Mouse (Mus musculus) adrenal gland, postnatal 10 days (tissue): ENCODE data around the gene Hccs. TPM values are rescaled to one million over a fixed set of nuclear protein-coding genes. Genes with fewer than 3 reads are reported as not detected.
"Not testable (repeated sequence)": the region's sequence is repeated elsewhere in the genome, so short reads cannot be mapped to it uniquely, and the experiment has no call there.

Source experiments
- DNase-seq: peaks from one replicate; pipeline ENCODE4 v3.0.0; 2021; ENCODE audit warnings: mixed read lengths
- long read RNA-seq, 2 experiments: library from polyadenylated mRNA; stranded (forward); transcript quantifications; one replicate each; pipeline ENCODE4 v2.0.0; 2021
- total RNA-seq, 2 experiments: library from RNA; stranded (reverse); gene quantifications; 2 replicates each; pipeline ENCODE4 v1.2.3; 2021

The Hccs gene
- 10 to 100 TPM; 41.1 to 43.2 TPM for total RNA-seq
- long read RNA-seq, experiment 1, transcript Hccs-201 (7 exons, 2,320 nt) = minor isoform, 15 of 58 reads
- long read RNA-seq, experiment 1, transcript Hccs-202 (7 exons, 2,473 nt) = major isoform, 32 of 58 reads
- long read RNA-seq, experiment 1, partial matches to known transcripts = 4 of 58 reads
- long read RNA-seq, experiment 1, other reads (novel, unspliced or antisense) = 7 of 58 reads
- long read RNA-seq, experiment 2, transcript Hccs-202 (7 exons, 2,473 nt) = major isoform, 42 of 80 reads
- long read RNA-seq, experiment 2, transcript Hccs-201 (7 exons, 2,320 nt) = minor isoform, 31 of 80 reads
- long read RNA-seq, experiment 2, partial matches to known transcripts = 1 of 80 reads
- long read RNA-seq, experiment 2, other reads (novel, unspliced or antisense) = 6 of 80 reads

DNA sequence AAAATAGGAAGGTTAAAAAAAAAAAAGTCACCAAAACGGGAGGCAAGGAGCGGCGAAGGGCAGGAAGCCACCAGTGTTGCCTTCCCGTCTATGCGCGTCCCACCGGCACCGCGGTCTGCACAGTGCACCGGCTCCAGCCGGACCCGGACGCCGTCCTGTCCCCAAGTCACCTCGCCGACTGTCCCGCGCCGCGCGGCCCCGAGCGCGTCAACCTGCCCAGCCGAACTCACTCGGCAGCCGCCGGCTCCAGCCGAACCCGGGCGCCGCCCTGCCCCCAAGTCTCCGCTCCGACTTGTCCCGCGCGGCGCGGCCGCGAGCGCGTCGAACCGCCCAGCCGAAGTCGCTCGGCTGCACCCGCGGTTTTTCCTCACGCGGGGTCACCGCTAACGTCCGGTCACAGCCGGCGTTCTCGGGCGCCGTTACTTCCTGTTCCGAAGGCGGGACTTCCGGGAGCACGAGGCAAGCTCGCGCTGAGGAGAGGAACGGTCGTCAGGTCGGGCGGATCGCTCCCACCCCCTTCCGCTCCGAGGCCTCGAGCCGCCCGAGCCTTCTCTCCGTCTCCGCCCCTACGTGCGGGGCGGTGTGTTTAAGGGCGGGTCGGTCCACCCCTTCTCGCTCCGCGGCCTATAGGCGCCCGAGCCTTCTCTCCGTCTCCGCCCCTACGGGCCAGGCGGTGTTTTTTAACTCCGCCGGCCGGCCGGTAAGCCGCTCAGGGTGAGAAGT is at the start of gene Hccs:
Hccs (minus strand) TSS at position 428 of the 723 bp plus-strand sequence.
- peak; percentile 90 for DNase-seq

DNA sequence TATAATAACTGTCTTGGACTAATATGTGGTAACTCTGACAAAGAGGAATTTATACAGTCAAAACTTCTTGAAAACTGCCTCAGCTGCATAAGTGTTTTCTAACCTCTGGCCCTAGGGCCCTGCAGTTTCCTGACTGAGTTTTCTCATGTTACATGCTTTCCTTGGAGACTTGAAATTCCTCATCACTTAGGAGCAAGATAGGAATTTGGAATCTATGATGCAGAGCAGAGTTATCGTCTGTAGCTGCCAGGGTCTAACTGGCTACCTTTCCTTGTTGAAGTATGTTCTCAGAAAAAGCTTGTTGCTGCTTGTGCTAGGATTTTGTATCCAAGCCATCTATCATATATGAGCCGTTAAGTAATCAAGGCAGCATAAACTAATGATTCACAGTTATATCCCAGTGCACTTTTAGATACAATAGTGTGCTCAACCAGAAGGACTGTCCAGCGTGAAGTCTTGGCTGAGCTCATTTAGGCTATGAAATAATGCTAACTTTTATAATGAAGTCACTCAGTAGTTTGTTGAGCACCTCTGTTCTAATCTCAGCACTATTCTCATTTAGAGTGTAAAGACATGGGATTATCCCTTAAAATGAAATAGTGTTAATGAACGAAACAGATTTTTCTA is 37.1 kb upstream of the Hccs start:
- DNase-seq = no peak

DNA sequence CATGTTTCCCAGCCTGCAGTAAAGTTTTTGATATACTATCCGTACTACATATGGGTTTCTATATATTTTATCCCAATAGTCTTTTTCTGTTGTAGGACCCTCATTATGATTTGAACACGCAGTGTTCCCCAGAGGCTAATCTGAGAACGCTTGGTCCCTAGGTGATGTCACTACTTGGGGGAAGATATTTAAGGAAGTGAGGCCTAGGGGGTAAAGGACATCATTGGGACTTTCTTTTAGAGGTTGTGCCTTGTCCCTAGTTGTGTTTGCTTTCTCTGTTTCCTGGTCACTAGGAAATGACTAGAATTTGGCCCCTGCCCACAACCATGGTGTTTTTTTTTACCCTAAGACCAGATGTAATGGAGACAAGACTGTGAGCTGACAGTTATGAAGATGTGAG is 18.0 kb upstream of the Hccs start:
- DNase-seq = no peak

DNA sequence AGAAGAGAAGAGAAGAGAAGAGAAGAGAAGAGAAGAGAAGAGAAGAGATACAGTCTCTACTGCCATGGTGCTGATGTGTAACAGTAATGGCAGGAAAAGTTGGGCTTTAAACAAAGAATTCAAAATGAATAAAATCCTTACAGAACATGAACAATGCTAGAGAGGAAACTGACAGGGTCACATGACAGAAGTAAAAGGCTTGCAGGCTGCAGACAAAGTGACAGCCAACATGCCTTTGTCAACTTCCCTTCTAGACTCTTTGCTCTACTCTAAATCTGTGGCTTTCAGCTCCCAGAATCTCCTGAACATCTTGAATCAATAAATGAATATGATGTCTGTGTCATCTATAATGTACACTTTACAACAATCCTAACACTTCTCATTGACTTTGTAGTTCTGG is 17.4 kb upstream of the Hccs start:
- DNase-seq = no peak

DNA sequence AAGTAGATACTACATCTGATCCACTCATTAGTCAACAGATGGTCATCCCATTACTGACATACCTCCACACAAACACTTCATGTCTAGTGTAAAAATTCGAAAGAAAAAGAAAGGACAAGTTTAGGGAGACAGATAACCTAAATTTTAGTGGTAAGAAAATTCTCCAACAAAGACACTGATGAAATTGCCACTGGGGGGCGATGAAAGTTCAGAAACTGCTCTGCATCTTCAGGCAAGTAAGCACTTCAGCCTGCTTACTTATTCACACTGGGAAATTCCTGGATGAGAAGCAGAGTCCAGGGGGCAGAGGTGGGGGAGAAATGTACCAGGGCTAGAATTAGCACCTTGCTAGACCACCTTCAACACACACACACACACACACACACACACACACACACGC is 12.1 kb upstream of the Hccs start:
- peak; percentile 56 for DNase-seq

DNA sequence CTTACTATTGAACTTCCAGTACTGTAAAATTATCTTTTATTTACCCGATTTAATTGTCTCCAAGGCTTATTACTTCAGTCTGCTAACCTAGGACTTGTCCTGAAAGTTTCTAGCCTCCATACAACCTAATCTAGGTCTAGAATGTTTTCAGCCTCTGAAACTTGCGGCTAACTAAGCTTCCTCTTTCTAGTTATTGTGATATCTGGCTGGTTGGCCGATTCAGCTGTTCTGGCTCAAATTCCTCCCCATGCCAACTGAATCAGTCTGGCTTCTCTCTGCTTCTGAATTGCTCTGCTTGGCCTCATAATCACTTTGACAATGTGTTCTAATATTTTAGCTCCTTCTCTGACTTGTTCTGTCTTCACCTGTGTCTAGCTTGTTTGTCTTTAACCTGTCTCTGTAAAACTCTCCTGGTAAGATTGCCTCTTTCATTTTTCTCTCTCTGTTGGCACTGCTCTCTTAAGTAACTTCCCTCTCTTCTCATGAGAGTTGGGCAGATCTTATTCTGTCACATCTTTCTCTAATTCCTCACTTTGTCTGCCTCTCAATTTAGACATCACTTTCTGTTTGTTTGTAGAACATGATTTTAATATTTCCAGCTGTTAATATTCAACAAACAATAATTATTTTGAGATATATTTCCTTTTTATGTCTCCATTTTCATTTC is 5.9 kb upstream of the Hccs start:
- no peak for DNase-seq

DNA sequence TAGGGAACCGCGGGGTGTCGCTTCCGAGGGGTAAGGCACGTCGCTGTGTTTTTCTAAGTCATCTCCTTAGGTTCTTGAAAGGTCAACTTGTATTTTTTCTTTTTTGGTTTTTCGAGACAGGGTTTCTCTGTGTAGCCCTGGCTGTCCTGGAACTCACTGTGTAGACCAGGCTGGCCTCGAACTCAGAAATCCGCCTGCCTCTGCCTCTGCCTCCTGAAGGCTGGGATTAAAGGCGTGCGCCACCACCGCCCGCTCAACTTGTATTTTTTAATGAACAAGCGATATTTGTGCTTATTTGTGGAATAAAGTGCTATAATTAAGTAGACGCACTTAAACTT is 465 bp upstream of the Hccs start:
- DNase-seq = not testable (repeated sequence)

DNA sequence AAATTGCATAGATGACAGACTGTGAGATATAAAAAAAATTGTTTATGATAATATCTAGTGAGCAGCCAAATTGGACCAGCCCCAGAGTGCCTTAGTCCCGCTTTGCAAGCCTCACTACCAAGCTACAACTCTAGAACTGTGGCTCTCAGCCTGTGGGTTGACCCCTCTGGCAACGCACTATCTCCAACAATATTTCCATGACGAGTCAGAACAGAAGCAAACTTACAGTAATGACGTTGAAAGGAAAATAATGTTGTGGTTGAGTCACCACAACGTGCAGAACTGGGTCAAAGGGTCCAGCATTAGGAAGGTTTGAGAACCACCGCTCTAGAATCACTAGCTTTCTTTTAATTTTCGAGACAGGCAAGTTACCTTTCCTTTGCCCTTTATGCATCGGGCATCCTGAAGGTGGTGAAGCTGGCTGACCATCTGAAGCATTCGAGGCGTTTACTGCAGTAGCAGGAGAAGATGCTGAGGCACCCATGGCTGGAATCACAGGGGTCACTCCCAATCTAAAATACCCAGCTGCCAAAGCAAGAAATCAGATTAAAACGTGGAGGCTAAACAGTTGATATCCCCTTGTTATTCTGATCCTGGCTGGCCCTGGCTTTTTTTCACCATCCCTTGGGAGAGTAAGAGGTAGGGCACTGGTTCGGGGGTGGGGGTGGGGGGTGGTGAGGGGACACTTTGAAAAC is 959 bp downstream of the Hccs start:
- no peak for DNase-seq

DNA sequence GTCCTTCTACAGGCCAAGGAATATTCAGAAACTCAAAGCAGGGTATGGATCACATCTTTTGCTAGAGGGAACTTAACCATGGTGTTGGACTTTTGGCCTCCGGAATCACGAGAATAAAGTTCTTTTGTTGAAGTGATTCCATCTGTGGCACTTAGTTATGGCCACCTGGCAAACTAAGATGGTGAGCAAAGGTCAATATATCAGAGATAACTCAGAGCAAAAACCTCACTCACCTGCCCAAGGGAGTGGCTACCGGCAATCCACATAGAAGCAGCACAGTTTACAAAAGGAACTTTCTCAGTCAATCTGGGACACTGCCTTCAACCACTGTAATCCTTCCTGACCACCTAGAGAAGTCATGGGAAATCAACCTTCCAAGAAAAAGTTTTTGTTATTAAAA is 11.6 kb downstream of the Hccs start:
- DNase-seq = no peak

GRCm38 (mm10) chrX:169303945-169304344 is 16.2 kb downstream of the Hccs start:
- DNase-seq = peak; percentile 49

GRCm38 (mm10) chrX:169302271-169303045 is 17.7 kb downstream of the Hccs start:
- peak; percentile 47 for DNase-seq

- no peak for DNase-seq
These were observed 20.6 kb downstream of the Hccs start for GRCm38 (mm10) chrX:169299579-169299978.

DNA sequence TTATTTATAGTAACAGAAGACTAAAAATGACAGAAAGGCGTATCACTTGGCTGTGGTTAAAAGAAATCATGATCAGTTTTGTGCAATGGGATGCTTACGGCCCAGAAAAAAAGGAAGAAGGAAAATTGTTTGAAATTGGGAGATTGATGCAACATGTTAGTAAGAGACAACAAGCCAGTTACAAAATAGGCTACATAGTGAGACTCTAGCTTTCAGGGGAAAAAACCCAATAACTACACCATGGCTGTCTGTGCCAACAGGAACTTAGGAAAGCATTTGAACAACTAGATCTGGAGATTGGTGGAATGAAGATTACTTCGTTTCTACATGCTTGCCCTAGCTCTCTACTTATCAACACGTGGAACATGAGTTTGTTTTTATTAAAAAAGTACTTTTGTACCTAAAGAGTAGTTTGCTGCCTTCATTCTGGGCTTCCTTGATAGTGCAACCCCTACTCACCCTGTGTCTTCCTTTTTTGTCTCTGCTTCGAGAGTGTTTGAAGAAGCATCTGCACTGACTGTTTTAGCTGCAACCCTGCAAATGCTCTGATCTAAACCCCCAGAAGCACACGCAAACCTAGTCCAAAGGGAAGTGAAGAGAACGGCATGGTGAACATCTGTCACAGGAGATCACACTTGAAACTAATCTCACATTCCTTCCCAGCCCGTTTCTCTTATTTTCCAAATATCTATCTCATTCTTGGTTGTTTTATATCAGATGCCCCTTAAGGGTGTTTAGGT is 56.6 kb downstream of the Hccs start:
- DNase-seq = no peak

GRCm38 (mm10) chrX:169262212-169262611 is 58.0 kb downstream of the Hccs start:
- no peak for DNase-seq

DNA sequence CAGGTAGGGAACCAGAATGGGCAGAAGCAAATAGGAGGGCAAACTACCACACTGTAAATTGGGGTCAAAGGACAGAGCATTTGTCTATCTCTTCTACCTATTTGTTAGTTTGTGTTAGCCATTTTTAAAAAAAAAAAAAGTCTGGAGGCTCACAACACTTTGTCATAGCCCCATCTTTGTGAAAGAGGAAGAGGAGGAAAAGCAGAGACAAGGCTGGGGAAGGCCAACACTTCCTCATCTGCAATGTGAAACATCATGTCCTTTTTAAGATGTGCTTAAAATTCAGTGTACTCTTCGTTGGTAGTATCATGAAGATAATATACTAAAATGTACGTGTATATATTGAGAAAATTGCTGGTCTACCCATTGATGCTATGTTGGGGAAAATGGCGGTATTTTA is 59.1 kb downstream of the Hccs start:
- DNase-seq = no peak

- DNase-seq = no peak
These were observed 63.4 kb downstream of the Hccs start for GRCm38 (mm10) chrX:169256741-169257140.

GRCm38 (mm10) chrX:169255915-169256314 is 64.3 kb downstream of the Hccs start:
- DNase-seq = no peak

DNA sequence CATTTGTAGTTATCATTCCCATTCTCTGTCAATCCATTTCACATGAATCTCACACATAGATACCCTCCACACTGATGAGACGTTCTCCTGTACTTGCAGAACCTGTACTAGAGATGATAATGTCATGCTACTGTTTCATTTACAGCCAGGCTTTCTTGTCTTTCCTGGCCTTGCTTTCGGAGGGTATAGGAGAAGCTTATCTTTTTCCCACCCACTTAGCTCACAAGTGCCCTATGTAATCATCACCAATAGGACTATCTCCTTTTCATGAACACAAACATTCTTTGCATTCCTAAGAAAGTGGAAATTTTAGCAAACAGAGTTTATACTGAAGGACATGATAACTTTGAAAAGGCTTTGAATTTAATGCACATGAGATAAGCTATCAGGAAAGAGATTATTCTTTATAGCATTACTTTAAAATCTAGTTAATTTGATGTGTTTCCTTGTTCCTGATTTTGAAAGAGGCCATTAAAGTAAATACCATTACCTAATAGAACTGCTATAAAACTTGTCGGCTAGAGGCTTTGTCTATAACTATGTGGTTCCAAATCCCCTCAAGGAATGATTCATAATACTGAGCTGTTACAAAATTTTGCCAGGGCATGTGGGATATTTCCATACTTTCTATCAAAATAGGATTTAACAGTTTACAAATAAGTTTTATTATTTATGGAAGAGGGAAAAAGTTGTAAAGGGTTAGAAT is 97.7 kb downstream of the Hccs start:
- no peak for DNase-seq

- no peak for DNase-seq
These were observed 100.1 kb downstream of the Hccs start for GRCm38 (mm10) chrX:169220064-169220463.

- DNase-seq = no peak
These were observed 110.2 kb downstream of the Hccs start for GRCm38 (mm10) chrX:169210019-169210418.
